Mouse (Mus musculus) adrenal gland, adult 18-20 months (tissue): Measurements from ENCODE around the gene Gle1. TPM values are rescaled to one million over a fixed set of nuclear protein-coding genes. Genes with fewer than 3 reads are reported as not detected.

Experiments
- DNase-seq, 2 experiments: peaks; one replicate each; pipeline ENCODE4 v3.0.0; 2021 to 2022; ENCODE audit warnings: low spot score in 2 of 2
- microRNA-seq, 2 experiments: library from miRNA; unstranded; fragments of <30 nt; microRNA quantifications; one replicate each; pipeline ENCODE4 v1.2.0; 2021; ENCODE audit warnings: borderline number of aligned reads in 2 of 2
- total RNA-seq, 2 experiments: library from RNA; stranded (reverse); gene quantifications; 1 replicate in 1 of 2; 2 replicates in 1 of 2; pipeline ENCODE4 v1.2.3; 2021

Gle1 gene
- total RNA-seq, 2 experiments from 2014 or later, result 28.1 to 30.8 TPM

GRCm38 (mm10) chr2:29961246-29961645 is 26.0 kb downstream of the Gle1 start:
- no peak for DNase-seq

- no peak for DNase-seq
Observed at GRCm38 (mm10) chr2:29964354-29965249, 29.4 kb downstream of the Gle1 start.

- peak; percentile 96 to 97 for DNase-seq
Observed at GRCm38 (mm10) chr2:29965250-29965843, 30.1 kb downstream of the Gle1 start, which contains the start of gene Sptan1. Sptan1 (plus strand) TSS chr2:29965560.

- peak; percentile 46 to 57 for DNase-seq
Observed at GRCm38 (mm10) chr2:29965906-29966305, 30.7 kb downstream of the Gle1 start.

- DNase-seq, result no peak
Observed at GRCm38 (mm10) chr2:29966826-29967225, 31.6 kb downstream of the Gle1 start.

GRCm38 (mm10) chr2:29967768-29968167 is 32.5 kb downstream of the Gle1 start:
- no peak for DNase-seq

GRCm38 (mm10) chr2:29968638-29969037 is 33.4 kb downstream of the Gle1 start:
- DNase-seq, result no peak

- DNase-seq, result peak; percentile 70 to 76
Observed at GRCm38 (mm10) chr2:29971838-29972635, 36.8 kb downstream of the Gle1 start.

GRCm38 (mm10) chr2:29973525-29973924 is 38.3 kb downstream of the Gle1 start:
- DNase-seq, result no peak

GRCm38 (mm10) chr2:29977307-29977706 is 42.1 kb downstream of the Gle1 start:
- DNase-seq, result no peak

- DNase-seq, result no peak
Observed at GRCm38 (mm10) chr2:29980661-29981060, 45.4 kb downstream of the Gle1 start.

GRCm38 (mm10) chr2:29991962-29992361 is 56.7 kb downstream of the Gle1 start:
- DNase-seq, result no peak

GRCm38 (mm10) chr2:30009101-30009500 is 73.9 kb downstream of the Gle1 start:
- DNase-seq, result no peak

Small RNA genes lying within 50 kb of the gene (microRNA-seq; reads per million reads assigned to microRNA genes)
- 0.47 to 0.61 reads per million in 2 experiments for gene Mir6997

Other genes with a start within 250 kb of the Gle1 start
- gene Gm13420, start 183.7 kb upstream of the Gle1 start, total RNA-seq, result not detected
- not detected for gene Gm13547, start 176.1 kb upstream of the Gle1 start, total RNA-seq
- 10 to 100 TPM; 21.0 to 23.4 TPM for gene Coq4, start 147.9 kb upstream of the Gle1 start, total RNA-seq
- 10 to 100 TPM; 31.1 to 31.4 TPM for gene Trub2, start 146.9 kb upstream of the Gle1 start, total RNA-seq
- 10 to 100 TPM; 27.4 to 40.6 TPM for gene Slc27a4, start 132.8 kb upstream of the Gle1 start, total RNA-seq
- 10 to 100 TPM; 36.2 to 43.9 TPM for gene Urm1, start 115.4 kb upstream of the Gle1 start, total RNA-seq
- 10 to 100 TPM in 1 of 2 experiments, 1 to 10 TPM in 1; 8.4 to 11.7 TPM for gene Cercam, start 66.3 kb upstream of the Gle1 start, total RNA-seq
- 10 to 100 TPM; 28.2 to 36.4 TPM for gene Odf2, start 46.2 kb upstream of the Gle1 start, total RNA-seq
- 100 to 1,000 TPM; 191 to 224 TPM for gene Sptan1, start 30.1 kb downstream of the Gle1 start, total RNA-seq
- 10 to 100 TPM; 15.9 to 18.3 TPM for gene Wdr34, start 113.5 kb downstream of the Gle1 start, total RNA-seq
- gene Set, start 122.0 kb downstream of the Gle1 start, total RNA-seq, result 100 to 1,000 TPM; 210 to 272 TPM
- 1 to 10 TPM; 5.6 to 6.2 TPM for gene Pkn3, start 142.3 kb downstream of the Gle1 start, total RNA-seq
- 10 to 100 TPM in 1 of 2 experiments, 1 to 10 TPM in 1; 9.7 to 15.6 TPM for gene Zdhhc12, start 158.2 kb downstream of the Gle1 start, total RNA-seq
- 10 to 100 TPM; 31.6 to 40.4 TPM for gene Zer1, start 189.2 kb downstream of the Gle1 start, total RNA-seq
- gene Tbc1d13, start 198.3 kb downstream of the Gle1 start, total RNA-seq, result 10 to 100 TPM; 38.5 to 53.2 TPM
- 10 to 100 TPM; 34.0 to 40.6 TPM for gene Endog, start 236.1 kb downstream of the Gle1 start, total RNA-seq
- gene Spout1, start 243.0 kb downstream of the Gle1 start, total RNA-seq, result 10 to 100 TPM; 21.1 to 25.4 TPM